Mouse (Mus musculus): ENCODE measurements at regions not wholly inside any gene's neighbourhood (a gene's known extent, or its start where the extent isn't known, plus 50 kb on each side); places are given as distances from the start of the nearest gene placed in this dataset.

- no peak for DNase-seq
These were observed 197.9 kb upstream of the Mctp2 start for GRCm38 (mm10) chr7:72504268-72504667.

- DNase-seq = no peak
These were observed 199.5 kb upstream of the Mctp2 start for GRCm38 (mm10) chr7:72505732-72506460.

- no peak for DNase-seq
These were observed 201.5 kb upstream of the Mctp2 start for GRCm38 (mm10) chr7:72507946-72508345.

GRCm38 (mm10) chr7:72510116-72510515 is 203.7 kb upstream of the Mctp2 start:
- DNase-seq = no peak

- DNase-seq = no peak
These were observed 207.0 kb upstream of the Mctp2 start for GRCm38 (mm10) chr7:72513446-72513845.

- no peak for DNase-seq
These were observed 208.4 kb upstream of the Mctp2 start for GRCm38 (mm10) chr7:72514851-72515250.

GRCm38 (mm10) chr7:72518421-72518972 is 212.1 kb upstream of the Mctp2 start:
- no peak for DNase-seq

- DNase-seq = no peak
These were observed 213.1 kb upstream of the Mctp2 start for GRCm38 (mm10) chr7:72519359-72520115.

GRCm38 (mm10) chr7:72528873-72529272 is 222.5 kb upstream of the Mctp2 start:
- no peak for DNase-seq

GRCm38 (mm10) chr7:72538288-72538687 is 231.9 kb upstream of the Mctp2 start:
- no peak for DNase-seq

GRCm38 (mm10) chr7:72539915-72540314 is 233.5 kb upstream of the Mctp2 start:
- no peak for DNase-seq

- DNase-seq = no peak
These were observed 235.4 kb upstream of the Mctp2 start for GRCm38 (mm10) chr7:72541521-72542478.

GRCm38 (mm10) chr7:72543501-72543900 is 237.1 kb upstream of the Mctp2 start:
- DNase-seq = no peak

GRCm38 (mm10) chr7:72543946-72544345 is 237.5 kb upstream of the Mctp2 start:
- peak; percentile 31 for DNase-seq

- no peak for DNase-seq
These were observed 261.0 kb upstream of the Mctp2 start for GRCm38 (mm10) chr7:72567378-72567777.

GRCm38 (mm10) chr7:72569177-72569576 is 262.8 kb upstream of the Mctp2 start:
- DNase-seq = no peak

GRCm38 (mm10) chr7:72574316-72574715 is 267.9 kb upstream of the Mctp2 start:
- DNase-seq = no peak

- no peak for DNase-seq
These were observed 278.0 kb upstream of the Mctp2 start for GRCm38 (mm10) chr7:72584427-72584826.

GRCm38 (mm10) chr7:72589241-72589668 is 282.8 kb upstream of the Mctp2 start:
- no peak for DNase-seq

- no peak for DNase-seq
These were observed 284.1 kb upstream of the Mctp2 start for GRCm38 (mm10) chr7:72590351-72591115.

GRCm38 (mm10) chr7:72592110-72592509 is 285.7 kb upstream of the Mctp2 start:
- no peak for DNase-seq

- no peak for DNase-seq
These were observed 286.2 kb upstream of the Mctp2 start for GRCm38 (mm10) chr7:72592649-72593048.
